Mouse (Mus musculus) left cerebral cortex, adult 8-10 months (tissue): ENCODE data around the gene Stk39. TPM values are rescaled to one million over a fixed set of nuclear protein-coding genes. Genes with fewer than 3 reads are reported as not detected.
A peak's percentile ranks its signal among the peaks of the same experiment; 100 is the strongest.

Experiments
- DNase-seq, 2 experiments: peaks; one replicate each; pipeline ENCODE4 v3.0.0; 2022; ENCODE audit warnings: low spot score in 2 of 2
- total RNA-seq, 4 experiments: library from RNA; stranded (reverse); gene quantifications; 2 replicates each; pipeline ENCODE4 v1.2.4; 2022

Stk39 gene
- total RNA-seq, 4 experiments from 2014 or later, result 88.4 to 96.1 (median 92.5) TPM

DNA sequence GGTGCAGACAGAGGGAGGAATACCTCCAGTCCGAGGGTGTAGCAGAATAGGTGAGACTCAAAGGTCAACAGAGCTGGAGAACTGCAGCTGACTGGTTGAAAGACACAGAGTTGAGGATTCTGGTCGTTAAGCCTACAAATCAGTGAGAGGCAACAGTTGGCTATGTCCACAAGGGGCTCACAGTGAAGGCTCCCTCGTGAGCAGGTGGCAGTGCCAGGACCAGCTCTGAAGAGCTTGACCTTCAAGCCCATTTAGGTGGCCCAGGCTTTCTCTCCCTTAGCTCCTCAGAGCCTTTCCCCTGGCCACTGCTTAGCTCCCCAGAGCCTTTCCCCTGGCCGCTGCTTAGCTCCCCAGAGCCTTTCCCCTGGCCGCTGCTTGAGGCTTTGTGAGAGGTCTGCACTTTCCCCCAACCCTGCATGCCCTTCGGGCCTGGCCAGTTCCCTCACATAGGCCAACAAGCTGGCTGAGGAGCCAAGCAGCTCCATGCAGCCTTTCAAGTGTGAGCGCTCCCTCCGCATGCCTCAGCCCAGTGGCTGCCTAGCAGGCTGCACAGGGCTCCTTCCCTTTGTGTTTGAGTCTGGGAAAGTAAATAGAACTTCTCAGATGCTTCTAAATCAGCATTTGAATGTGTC lies 125.3 kb downstream of the Stk39 start:
- peak in 1 of 2 experiments; percentile 47 for DNase-seq

- no peak for DNase-seq
Observed at GRCm38 (mm10) chr2:68345269-68345668, 126.8 kb downstream of the Stk39 start.

GRCm38 (mm10) chr2:68343751-68344150 lies 128.3 kb downstream of the Stk39 start:
- no peak for DNase-seq

GRCm38 (mm10) chr2:68342122-68342646 lies 129.9 kb downstream of the Stk39 start:
- no peak for DNase-seq

DNA sequence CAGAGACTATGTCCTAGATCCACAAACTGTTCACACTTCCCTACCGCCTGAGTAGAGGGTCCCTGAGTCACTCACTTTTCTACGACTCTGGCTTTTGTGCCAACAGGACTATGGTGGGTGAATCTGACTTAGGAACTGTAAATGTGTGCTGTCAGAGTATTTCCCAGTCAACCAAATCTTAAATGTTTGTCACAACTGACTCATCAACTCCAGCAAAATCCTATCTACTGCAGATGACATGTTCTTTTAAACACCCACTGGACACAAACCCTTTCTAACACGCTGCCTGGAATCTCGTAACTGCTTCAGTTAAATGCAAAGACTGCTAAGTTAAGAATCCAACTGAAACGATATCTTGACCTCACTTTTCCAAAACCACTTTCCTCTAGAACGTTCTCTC lies 135.2 kb downstream of the Stk39 start:
- DNase-seq, result no peak

GRCm38 (mm10) chr2:68334945-68335344 lies 137.1 kb downstream of the Stk39 start:
- DNase-seq, result no peak

DNA sequence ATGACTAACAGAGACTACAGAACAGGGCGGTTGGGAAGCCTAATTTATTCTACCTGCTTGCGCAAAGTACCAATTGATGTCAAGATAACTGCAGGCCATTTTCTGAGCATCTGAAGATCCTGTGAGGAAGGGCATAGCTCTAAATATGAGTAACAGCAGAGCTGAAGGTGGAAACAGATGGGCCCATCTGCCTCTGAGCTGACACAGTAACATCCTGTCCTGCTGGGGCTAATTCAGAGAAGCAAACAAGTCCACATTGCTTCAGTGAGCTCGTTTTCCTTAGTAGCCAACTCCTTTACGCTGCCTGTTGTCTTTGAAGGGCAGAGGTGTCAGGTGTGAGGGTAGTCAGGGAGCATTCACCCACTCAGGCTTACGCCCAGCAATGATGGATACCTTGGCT lies 146.8 kb downstream of the Stk39 start:
- DNase-seq, result peak in 1 of 2 experiments; percentile 49

GRCm38 (mm10) chr2:68321230-68321629 lies 150.8 kb downstream of the Stk39 start:
- no peak for DNase-seq

- peak in 1 of 2 experiments; percentile 41 for DNase-seq
Observed at GRCm38 (mm10) chr2:68320670-68321069, 151.4 kb downstream of the Stk39 start.

GRCm38 (mm10) chr2:68318452-68318851 lies 153.6 kb downstream of the Stk39 start:
- DNase-seq, result no peak

GRCm38 (mm10) chr2:68317895-68318294 lies 154.2 kb downstream of the Stk39 start:
- no peak for DNase-seq

GRCm38 (mm10) chr2:68317452-68317851 lies 154.6 kb downstream of the Stk39 start:
- no peak for DNase-seq

DNA sequence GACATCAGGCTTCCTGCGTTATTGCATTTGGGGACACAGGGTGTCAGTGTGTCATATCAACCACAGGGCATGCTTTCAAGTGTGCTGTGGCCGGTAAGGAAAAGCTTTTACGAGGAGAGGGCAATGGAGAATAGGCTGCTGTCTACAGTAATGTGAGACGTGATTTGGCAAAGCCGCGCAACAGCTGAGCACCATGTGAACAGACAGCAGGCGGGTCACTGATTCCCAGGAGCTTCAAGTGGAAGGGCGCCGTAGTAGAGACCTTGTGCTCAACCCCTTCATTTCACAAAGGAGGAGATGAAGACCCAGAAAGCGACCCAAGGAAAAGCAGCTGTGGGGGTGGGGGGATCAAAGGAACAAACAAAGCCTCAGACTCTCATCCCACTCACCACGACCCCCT lies 156.8 kb downstream of the Stk39 start:
- no peak for DNase-seq

DNA sequence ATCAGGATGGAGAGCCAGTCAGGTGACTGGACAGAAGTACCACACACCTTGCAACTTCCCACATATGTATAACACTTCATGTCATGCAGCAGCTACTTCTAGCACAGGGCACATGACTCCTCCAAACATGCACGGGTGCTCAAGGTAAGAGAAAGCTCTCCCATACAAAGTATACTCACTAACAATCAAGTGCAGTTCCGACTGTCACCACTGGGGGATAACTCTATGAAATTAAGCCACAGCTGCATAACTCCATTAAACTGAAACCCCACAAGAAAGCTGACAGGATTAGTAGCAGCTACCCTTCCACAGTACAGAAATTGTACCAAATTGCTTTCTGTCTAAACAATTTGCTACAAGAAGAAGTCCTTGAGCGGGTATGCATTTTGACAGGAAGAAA lies 161.9 kb downstream of the Stk39 start:
- no peak for DNase-seq

- no peak for DNase-seq
Observed at GRCm38 (mm10) chr2:68306519-68306918, 165.5 kb downstream of the Stk39 start.

DNA sequence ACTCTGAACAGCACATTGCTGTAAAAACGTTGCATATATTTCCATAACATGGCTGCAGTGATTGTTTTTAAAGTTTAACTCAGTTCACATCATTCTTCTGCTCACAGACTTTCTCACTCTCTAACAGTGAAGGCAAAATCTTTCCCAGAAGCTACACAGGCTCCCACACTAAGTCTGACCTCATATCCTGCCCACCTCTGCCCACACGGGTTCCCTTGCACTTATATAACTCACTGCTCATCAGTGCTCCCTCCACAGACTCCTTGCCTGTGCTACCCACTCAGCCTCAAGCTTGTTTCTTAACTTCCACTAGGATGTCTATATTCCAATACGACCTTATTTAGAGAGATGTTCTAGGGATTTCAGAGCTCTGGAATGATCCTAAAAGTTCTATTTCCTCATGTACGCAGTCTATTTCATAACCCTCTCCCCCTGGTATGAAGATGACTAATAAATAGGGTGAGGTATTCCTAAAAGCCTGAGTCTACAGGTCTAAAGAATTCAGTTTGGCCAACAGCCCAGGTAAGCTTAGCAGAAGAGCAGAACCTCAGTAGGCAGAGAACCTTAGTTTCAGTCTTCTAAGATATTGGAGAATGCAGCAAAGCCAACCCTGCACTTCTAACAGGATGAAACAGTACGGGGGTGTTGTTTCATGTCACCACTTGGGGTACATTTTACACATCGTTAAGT lies 167.2 kb downstream of the Stk39 start:
- peak in 1 of 2 experiments; percentile 83 for DNase-seq

DNA sequence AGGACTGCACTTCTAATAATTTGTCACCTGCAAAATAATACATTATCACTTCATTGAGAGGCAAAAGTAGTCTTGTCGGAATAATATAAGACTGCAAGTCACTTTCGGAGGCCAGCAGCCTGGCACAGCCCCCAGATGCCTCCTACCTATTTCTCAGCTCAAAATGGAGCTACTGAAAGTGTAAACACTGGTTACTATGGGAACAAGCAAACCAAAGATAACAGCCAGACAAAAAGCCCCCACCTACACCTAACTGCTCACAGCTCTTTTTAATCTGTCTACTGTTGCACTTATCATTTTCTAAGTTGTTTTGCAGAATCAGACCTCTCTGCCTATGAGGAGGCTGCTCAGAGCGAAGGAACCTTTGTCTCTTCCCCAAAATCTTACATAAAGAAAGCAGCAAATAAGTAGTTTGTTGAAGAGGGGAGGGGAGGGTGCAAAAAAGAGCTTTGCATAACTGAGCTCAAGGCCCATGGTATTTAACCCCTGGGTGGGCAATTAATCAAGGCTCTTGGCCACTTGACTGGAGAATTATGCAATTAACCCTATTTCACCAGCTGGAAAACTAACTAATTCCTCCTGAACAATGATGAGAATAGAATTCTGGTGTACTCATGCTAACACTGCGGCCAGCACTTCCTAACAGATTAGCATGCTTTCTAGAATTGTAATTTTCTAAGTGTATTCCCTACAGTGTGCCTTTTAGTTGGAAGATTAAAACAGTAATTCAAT lies 170.1 kb downstream of the Stk39 start:
- peak in 1 of 2 experiments; percentile 89 for DNase-seq

DNA sequence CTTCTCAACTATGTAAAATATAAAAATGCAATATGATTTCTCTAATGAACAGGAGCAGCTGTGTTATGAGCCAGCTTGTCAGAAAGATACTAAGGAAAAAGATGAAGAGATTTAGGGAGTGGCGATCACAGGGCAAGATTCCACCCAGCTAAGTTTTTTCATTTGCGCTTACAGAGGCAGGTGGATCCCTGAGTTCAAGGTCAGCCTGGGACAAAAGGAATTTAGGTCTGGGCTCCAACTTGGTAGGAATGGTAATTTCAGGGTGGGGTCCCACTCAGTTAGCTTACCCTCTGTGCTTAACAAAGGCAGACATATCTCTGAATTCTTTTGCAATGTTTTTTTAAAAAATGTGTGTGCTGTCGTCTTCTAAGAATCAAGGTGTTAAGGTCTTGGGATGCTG lies 173.7 kb downstream of the Stk39 start:
- no peak for DNase-seq

DNA sequence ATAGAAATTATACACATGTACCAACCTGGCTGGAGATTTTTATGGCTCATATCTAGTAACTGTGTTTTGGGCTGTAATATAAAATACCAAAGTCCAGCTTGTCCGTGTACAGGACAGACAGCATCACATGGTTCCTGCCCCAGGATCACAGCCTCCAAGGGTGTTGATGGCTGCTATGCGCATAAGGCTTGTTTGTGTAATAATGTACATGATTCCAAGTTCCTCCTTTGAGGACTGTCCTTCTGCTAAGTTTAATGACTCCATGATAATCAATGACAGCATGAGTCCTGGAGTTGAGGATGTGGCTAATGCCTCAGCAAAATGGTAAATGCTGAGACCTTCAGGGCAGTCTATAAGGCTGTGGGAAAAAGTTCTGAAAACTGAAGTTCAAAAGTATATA lies 174.1 kb downstream of the Stk39 start:
- no peak for DNase-seq

- no peak for DNase-seq
Observed at GRCm38 (mm10) chr2:68296743-68297142, 175.3 kb downstream of the Stk39 start.

DNA sequence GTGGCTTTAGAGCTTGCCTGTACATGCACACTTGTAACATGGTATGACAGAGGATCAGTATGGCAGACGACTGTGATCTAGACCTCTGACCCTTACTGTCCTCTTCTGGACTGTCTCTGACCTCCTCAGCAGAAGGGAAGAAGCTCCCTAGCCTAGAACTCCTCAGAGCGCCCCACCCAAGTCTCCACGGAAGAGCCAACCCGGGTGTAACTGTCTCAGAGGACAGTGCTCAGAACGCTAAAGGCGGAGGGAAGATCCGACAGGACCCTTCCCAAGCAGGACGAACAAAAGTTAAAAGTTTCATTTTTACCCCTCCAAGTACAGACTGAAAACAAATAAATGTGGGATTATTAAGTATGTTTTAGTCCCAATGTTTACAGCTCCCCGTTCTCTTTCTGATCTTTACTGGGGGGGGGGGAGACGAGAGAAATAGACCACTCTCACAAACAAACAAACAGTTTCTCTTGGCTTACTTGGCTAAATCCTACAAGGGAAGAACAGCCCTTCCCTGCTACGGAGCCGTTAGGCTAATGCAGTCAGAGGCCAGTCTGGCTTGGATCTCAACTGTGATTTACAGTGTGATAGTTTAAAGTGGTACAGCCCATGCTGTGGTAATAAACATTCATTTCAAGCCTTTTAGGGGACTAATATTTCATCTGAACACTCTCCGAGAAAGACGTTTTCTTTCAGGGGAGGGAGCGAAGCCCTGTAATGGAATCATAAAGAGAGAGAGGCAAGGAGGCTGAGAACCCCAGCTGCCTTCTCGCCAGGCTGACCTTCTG lies 179.3 kb downstream of the Stk39 start:
- no peak for DNase-seq
